Mouse (Mus musculus) adipocyte (in vitro differentiated cells): Measurements from ENCODE around the gene Polr2a.

Experiments
- DNase-seq: peaks from one replicate; pipeline ENCODE4 v3.0.0-alpha.2; 2016; ENCODE audit warnings: low spot score

Gene Polr2a

GRCm38 (mm10) chr11:69781828-69782227, 23.4 kb upstream of the Polr2a start:
- DNase-seq: no peak

GRCm38 (mm10) chr11:69778985-69779384, 20.5 kb upstream of the Polr2a start:
- no peak for DNase-seq

- no peak for DNase-seq
Observed at GRCm38 (mm10) chr11:69778258-69778982, 20.0 kb upstream of the Polr2a start.

- DNase-seq: no peak
Observed at GRCm38 (mm10) chr11:69777504-69778257, 19.2 kb upstream of the Polr2a start.

- no peak for DNase-seq
Observed at GRCm38 (mm10) chr11:69776488-69776887, 18.1 kb upstream of the Polr2a start.

GRCm38 (mm10) chr11:69775716-69776115, 17.3 kb upstream of the Polr2a start:
- DNase-seq: no peak

GRCm38 (mm10) chr11:69774961-69775360, 16.5 kb upstream of the Polr2a start:
- no peak for DNase-seq

GRCm38 (mm10) chr11:69767625-69767909, 9.1 kb upstream of the Polr2a start:
- DNase-seq: no peak

- DNase-seq: no peak
Observed at GRCm38 (mm10) chr11:69766872-69767624, 8.6 kb upstream of the Polr2a start.

- DNase-seq: no peak
Observed at GRCm38 (mm10) chr11:69766126-69766609, 7.7 kb upstream of the Polr2a start.

- DNase-seq: no peak
Observed at GRCm38 (mm10) chr11:69765221-69766125, 7.0 kb upstream of the Polr2a start, which contains the start of gene Zbtb4. TSS of gene Zbtb4 (plus strand) at chr11:69765912.

GRCm38 (mm10) chr11:69763551-69763950, 5.1 kb upstream of the Polr2a start:
- DNase-seq: no peak

GRCm38 (mm10) chr11:69761868-69762267, 3.4 kb upstream of the Polr2a start, which contains the start of gene Slc35g3:
TSS of gene Slc35g3 (minus strand) at chr11:69761968.
- no peak for DNase-seq

- DNase-seq: no peak
Observed at GRCm38 (mm10) chr11:69760901-69761200, 2.4 kb upstream of the Polr2a start.

GRCm38 (mm10) chr11:69760160-69760900, 1.9 kb upstream of the Polr2a start:
- no peak for DNase-seq

GRCm38 (mm10) chr11:69758971-69759721, 709 bp upstream of the Polr2a start:
- peak; percentile 93 for DNase-seq

- peak; percentile 94 for DNase-seq
Observed at GRCm38 (mm10) chr11:69758090-69758456, 364 bp downstream of the Polr2a start.

- DNase-seq: no peak
Observed at GRCm38 (mm10) chr11:69757303-69758089, 941 bp downstream of the Polr2a start.

- peak; percentile 82 for DNase-seq
Observed at GRCm38 (mm10) chr11:69754701-69755100, 3.7 kb downstream of the Polr2a start.

- DNase-seq: no peak
Observed at GRCm38 (mm10) chr11:69754233-69754632, 4.2 kb downstream of the Polr2a start.
